Mouse (Mus musculus) kidney, postnatal 0 days (tissue): Measurements from ENCODE around the gene Armc10. TPM values are rescaled to one million over a fixed set of nuclear protein-coding genes. Genes with fewer than 3 reads are reported as not detected.
A peak's percentile ranks its signal among the peaks of the same experiment; 100 is the strongest.

Source experiments
- ATAC-seq: fragments of 200-750 bp; cut with Nextera tagmentation; replicated peaks from 2 replicates; pipeline ENCODE4 v1.8.0; 2017; ENCODE audit warnings: low read depth, moderate number of reproducible peaks, moderate TSS enrichment, moderate library complexity; ENCODE audit not compliant: low FRiP score
- DNase-seq: peaks from one replicate; pipeline ENCODE4 v3.0.0-alpha.2; 2016; ENCODE audit warnings: low spot score
- H3K27ac ChIP-seq: fragments of 300-500 bp; sonication (generic); 2 replicates; pipeline ENCODE4 v1.5.1; 2014; ENCODE audit warnings: mild to moderate bottlenecking
- H3K27me3 ChIP-seq: fragments of 300-500 bp; sonication (generic); 2 replicates; pipeline ENCODE4 v1.6.1; 2014; ENCODE audit warnings: low read length, mixed read lengths; ENCODE audit not compliant: insufficient read depth
- H3K36me3 ChIP-seq: fragments of 300-500 bp; sonication (generic); 2 replicates; pipeline ENCODE4 v1.6.1; 2014; ENCODE audit warnings: low read length, mixed read lengths; ENCODE audit not compliant: insufficient read depth
- H3K4me1 ChIP-seq: fragments of 300-500 bp; sonication (generic); replicated peaks from 2 replicates; pipeline ENCODE4 v1.6.1; 2014; ENCODE audit warnings: antibody characterized with exemption, low read length, mixed read lengths; ENCODE audit not compliant: insufficient read depth
- H3K4me2 ChIP-seq: fragments of 300-500 bp; sonication (generic); 2 replicates; pipeline ENCODE4 v1.6.1; 2014; ENCODE audit warnings: mild to moderate bottlenecking, low read length, moderate library complexity, mixed read lengths
- H3K4me3 ChIP-seq: fragments of 300-500 bp; sonication (generic); replicated peaks from 2 replicates; pipeline ENCODE4 v1.5.1; 2014; ENCODE audit warnings: low read depth, low read length
- H3K9ac ChIP-seq: fragments of 300-500 bp; sonication (generic); 2 replicates; pipeline ENCODE4 v1.6.1; 2014; ENCODE audit warnings: low read depth, low read length
- H3K9me3 ChIP-seq: fragments of 300-500 bp; sonication (generic); replicated peaks from 2 replicates; pipeline ENCODE4 v1.6.1; 2016; ENCODE audit warnings: low read length, inconsistent platforms, mixed read lengths
- CTCF ChIP-seq: IDR thresholded peaks from 2 replicates; pipeline ENCODE4 v1.5.1; 2016; ENCODE audit warnings: antibody characterized with exemption, low read depth, mild to moderate bottlenecking, moderate library complexity
- WGBS: fragments of 180-500 bp; shearing (Covaris S2); extraction: QIAGEN DNeasy Blood & Tissue Kit; methylation state at CpG from one replicate; pipeline ENCODE4 v1.1.7; 2014; 5-methylcytosine and 5-hydroxymethylcytosine counted together
- polyA plus RNA-seq: library from polyadenylated mRNA; unstranded; fragments of >200 nt; fragmentation: Nextera tagmentation; extraction: Ambion mirVana; gene quantifications from 2 replicates; pipeline ENCODE4 v1.2.1, GENCODE M21; 2015

The Armc10 gene
- polyA plus RNA-seq, 1 experiment from 2014 or later: 43.7 TPM

- TF ChIP-seq CTCF: no peak
- ATAC-seq (no peak), DNase-seq (no peak)
- Histone ChIP-seq H3K36me3 (peaks cover 47% of the 10 kb centered on the region), H3K27ac (no peak overlapping the region), H3K4me2 (no peak overlapping the region), H3K27me3 (no peaks in the 10 kb centered on the region), H3K9me3 (no peaks in the 10 kb centered on the region), H3K9ac (no peak overlapping the region), H3K4me1 (peaks cover 7% of the 10 kb centered on the region; the same call in 1 of the 2 replicates), H3K4me3 (no peak overlapping the region)
- WGBS: 77% methylated on average over 2 of the region's 2 CpGs
Measured at GRCm38 (mm10) chr5:21650736-21651135, 5.1 kb downstream of the Armc10 start.

DNA sequence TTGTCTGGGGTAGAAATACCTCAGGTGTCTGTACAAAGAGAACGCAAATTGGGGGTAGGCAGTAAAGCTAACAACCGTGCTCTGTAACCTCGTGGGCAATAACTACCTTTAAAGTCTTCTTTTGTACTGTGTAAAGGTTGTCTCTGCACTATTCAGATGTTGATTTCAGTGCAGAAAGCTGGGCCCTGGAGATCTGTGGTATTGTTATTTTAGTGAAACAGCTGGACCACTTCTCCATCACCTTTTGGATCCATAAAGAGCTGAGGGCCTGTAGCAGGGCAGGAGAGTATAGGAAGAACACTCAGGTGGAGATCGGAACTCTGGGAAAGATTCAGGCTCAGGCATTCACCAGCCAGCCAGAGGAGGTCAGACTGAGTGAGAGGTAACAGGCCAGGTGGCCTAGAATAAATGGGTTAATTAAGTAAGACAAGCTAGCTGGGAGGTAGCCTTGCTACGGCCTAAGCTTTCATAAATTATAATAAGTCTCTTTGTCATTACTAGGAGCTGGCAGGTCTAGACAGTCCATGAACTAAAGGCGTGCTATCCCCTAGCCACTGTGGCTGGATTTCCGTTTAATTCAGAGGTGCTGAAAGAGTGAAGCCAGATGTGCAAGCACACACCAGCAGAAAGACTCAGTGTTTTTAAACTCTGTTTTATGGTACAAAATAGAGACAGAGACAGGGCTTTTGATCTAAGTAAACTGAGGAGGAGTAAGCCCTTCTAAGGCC, 6.4 kb downstream of the Armc10 start:
- Histone ChIP-seq H3K4me3 (no peak overlapping the region), H3K9ac (no peak overlapping the region), H3K27ac (no peak overlapping the region), H3K9me3 (no peaks in the 10 kb centered on the region), H3K27me3 (no peaks in the 10 kb centered on the region), H3K36me3 (peaks cover 50% of the 10 kb centered on the region), H3K4me2 (no peak overlapping the region), H3K4me1 (no peaks in the 10 kb centered on the region)
- 71% methylated on average over 7 of the region's 7 CpGs for WGBS
- DNase-seq (no peak), ATAC-seq (no peak)
- no peak for TF ChIP-seq CTCF

DNA sequence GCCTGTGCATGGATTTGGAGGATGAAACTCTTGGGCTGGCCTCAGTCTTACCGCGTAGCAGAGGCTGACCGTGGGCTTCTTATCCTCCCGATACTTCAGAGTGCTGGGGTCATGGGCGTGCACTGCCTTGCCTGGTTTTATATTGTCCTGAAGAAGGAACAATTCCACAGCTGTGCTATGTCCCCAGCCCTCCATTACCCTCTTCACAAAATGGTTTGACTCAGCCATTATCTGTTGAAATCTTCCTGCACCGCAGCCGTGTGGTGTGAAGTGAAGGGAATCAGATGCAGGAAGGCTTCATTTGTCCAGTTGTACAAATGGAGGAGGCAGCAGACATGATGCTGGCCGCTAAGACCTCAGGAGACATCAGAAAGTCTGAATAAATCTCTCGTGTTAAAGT, 11.3 kb downstream of the Armc10 start:
- no peak overlapping the region for H3K4me3 ChIP-seq
- no peak for TF ChIP-seq CTCF
- no peaks in the 10 kb centered on the region for H3K27me3 ChIP-seq
- WGBS: 78% methylated on average over 9 of the region's 9 CpGs
- peaks cover 41% of the 10 kb centered on the region for H3K36me3 ChIP-seq
- peaks cover 4% of the 10 kb centered on the region; the same call in 1 of the 2 replicates for H3K4me1 ChIP-seq
- no peaks in the 10 kb centered on the region for H3K9me3 ChIP-seq
- no peak overlapping the region for H3K9ac ChIP-seq
- no peak for ATAC-seq
- no peak overlapping the region for H3K4me2 ChIP-seq
- DNase-seq: no peak
- H3K27ac ChIP-seq: no peak overlapping the region

GRCm38 (mm10) chr5:21658038-21658437, 12.4 kb downstream of the Armc10 start:
- peaks cover 32% of the 10 kb centered on the region for H3K36me3 ChIP-seq
- DNase-seq (no peak), ATAC-seq (no peak)
- no peaks in the 10 kb centered on the region for H3K9me3 ChIP-seq
- H3K4me1 ChIP-seq: peaks cover 4% of the 10 kb centered on the region; the same call in 1 of the 2 replicates
- WGBS: 92% methylated on average over 6 of the region's 6 CpGs
- no peak overlapping the region for H3K27ac ChIP-seq
- TF ChIP-seq CTCF: no peak
- H3K27me3 ChIP-seq: no peaks in the 10 kb centered on the region
- H3K9ac ChIP-seq: no peak overlapping the region
- no peak overlapping the region for H3K4me3 ChIP-seq
- H3K4me2 ChIP-seq: no peak overlapping the region

GRCm38 (mm10) chr5:21658623-21659395, 13.2 kb downstream of the Armc10 start:
- Histone ChIP-seq H3K27ac (0 out of 2 replicates have a peak overlapping the region, but pooled peaks have one; percentile 47), H3K4me1 (peaks cover 4% of the 10 kb centered on the region; the same call in 1 of the 2 replicates), H3K4me3 (no peak overlapping the region), H3K9ac (no peak overlapping the region), H3K36me3 (peaks cover 26% of the 10 kb centered on the region; the same call in 1 of the 2 replicates), H3K9me3 (no peaks in the 10 kb centered on the region), H3K4me2 (no peak overlapping the region), H3K27me3 (no peaks in the 10 kb centered on the region)
- DNase-seq: peak; percentile 96
- peak; percentile 84 for ATAC-seq
- WGBS: 40% methylated on average over 11 of the region's 11 CpGs
- peak; percentile 97 for TF ChIP-seq CTCF

DNA sequence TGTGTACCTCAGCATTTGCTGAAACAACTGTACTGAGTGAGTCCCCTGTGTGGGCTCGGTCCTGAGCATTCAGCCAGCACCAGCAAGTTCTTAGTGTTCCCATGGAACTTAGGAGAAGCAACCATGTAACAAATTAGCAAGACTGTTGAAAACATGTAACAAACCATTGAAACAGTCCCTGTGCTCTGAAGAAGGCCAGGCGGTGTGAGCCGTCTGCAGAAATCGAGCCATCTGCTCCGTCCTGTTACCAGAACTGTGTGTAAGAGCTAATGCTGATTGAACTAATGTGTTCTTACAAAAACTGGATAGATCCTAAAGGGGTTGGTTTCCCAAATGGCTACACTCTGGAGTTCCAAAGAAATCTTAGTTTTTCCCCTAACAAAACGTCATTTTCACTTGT, 15.2 kb downstream of the Armc10 start:
- no peak for DNase-seq

More for the DNA sequence above, 15.2 kb downstream of the Armc10 start:
- no peak for ATAC-seq
- H3K27me3 ChIP-seq: no peaks in the 10 kb centered on the region
- H3K4me1 ChIP-seq: peaks cover 4% of the 10 kb centered on the region; the same call in 1 of the 2 replicates
- no peak for TF ChIP-seq CTCF
- H3K4me2 ChIP-seq: no peak overlapping the region
- no peak overlapping the region for H3K4me3 ChIP-seq
- H3K27ac ChIP-seq: no peak overlapping the region
- H3K9ac ChIP-seq: no peak overlapping the region
- peaks cover 21% of the 10 kb centered on the region; the same call in 1 of the 2 replicates for H3K36me3 ChIP-seq
- WGBS: 89% methylated on average over 6 of the region's 6 CpGs
- H3K9me3 ChIP-seq: no peaks in the 10 kb centered on the region
